Mouse (Mus musculus): ENCODE measurements around the gene Gprc5a. TPM values are rescaled to one million over a fixed set of nuclear protein-coding genes. Genes with fewer than 3 reads are reported as not detected.

Gprc5a gene
- polyA plus RNA-seq, 1 experiment from 2014 or later = 1.5 TPM

- no peaks in the 10 kb centered on the region for H3K4me1 ChIP-seq (replicated peaks)
- H3K9me3 ChIP-seq = no peaks in the 10 kb centered on the region
- H3K27ac ChIP-seq = no peak overlapping the region
- 83% methylated on average over 6 of the region's 6 CpGs for WGBS
- no peak overlapping the region for H3K4me3 ChIP-seq (replicated peaks)
- no peak for ATAC-seq (ENCODE audit: insufficient number of reproducible peaks, insufficient read depth, low FRiP score, low TSS enrichment, low read depth)
- H3K4me2 ChIP-seq = no peak overlapping the region
- no peak overlapping the region for H3K9ac ChIP-seq (replicated peaks)
- 0 out of 2 replicates have a peak, but pooled peaks cover 3% of the 10 kb centered on the region for H3K27me3 ChIP-seq
- no peaks in the 10 kb centered on the region for H3K36me3 ChIP-seq
Observed at GRCm38 (mm10) chr6:135107014-135107413, 41.6 kb downstream of the Gprc5a start.

GRCm38 (mm10) chr6:135112411-135113113 lies 47.1 kb downstream of the Gprc5a start:
- H3K36me3 ChIP-seq = no peaks in the 10 kb centered on the region
- 11% methylated on average over 7 of the region's 7 CpGs for WGBS
- H3K27me3 ChIP-seq = no peaks in the 10 kb centered on the region
- H3K9me3 ChIP-seq = no peaks in the 10 kb centered on the region
- no peak overlapping the region for H3K9ac ChIP-seq (replicated peaks)
- ATAC-seq (ENCODE audit: insufficient number of reproducible peaks, insufficient read depth, low FRiP score, low TSS enrichment, low read depth) = no peak
- 0 out of 2 replicates have a peak, but pooled peaks cover 4% of the 10 kb centered on the region for H3K4me1 ChIP-seq (replicated peaks)
- H3K27ac ChIP-seq = no peak overlapping the region
- no peak overlapping the region for H3K4me2 ChIP-seq
- no peak overlapping the region for H3K4me3 ChIP-seq (replicated peaks)

- no peaks in the 10 kb centered on the region for H3K27me3 ChIP-seq
- 20% methylated on average over 6 of the region's 6 CpGs for WGBS
- H3K4me2 ChIP-seq = no peak overlapping the region
- H3K4me3 ChIP-seq (replicated peaks) = no peak overlapping the region
- no peak overlapping the region for H3K27ac ChIP-seq
- H3K36me3 ChIP-seq = no peaks in the 10 kb centered on the region
- ATAC-seq (ENCODE audit: insufficient number of reproducible peaks, insufficient read depth, low FRiP score, low TSS enrichment, low read depth) = no peak
- 0 out of 2 replicates have a peak, but pooled peaks cover 4% of the 10 kb centered on the region for H3K4me1 ChIP-seq (replicated peaks)
- H3K9ac ChIP-seq (replicated peaks) = no peak overlapping the region
- H3K9me3 ChIP-seq = no peaks in the 10 kb centered on the region
Observed at GRCm38 (mm10) chr6:135113114-135113436, 47.6 kb downstream of the Gprc5a start.

- Histone ChIP-seq H3K27me3 (no peaks in the 10 kb centered on the region), H3K36me3 (no peaks in the 10 kb centered on the region), H3K4me1 (replicated peaks) (0 out of 2 replicates have a peak, but pooled peaks cover 4% of the 10 kb centered on the region), H3K27ac (no peak overlapping the region), H3K4me3 (replicated peaks) (no peak overlapping the region), H3K4me2 (no peak overlapping the region), H3K9ac (replicated peaks) (no peak overlapping the region), H3K9me3 (no peaks in the 10 kb centered on the region)
- ATAC-seq (ENCODE audit: insufficient number of reproducible peaks, insufficient read depth, low FRiP score, low TSS enrichment, low read depth) = no peak
- 97% methylated on average over 8 of the region's 8 CpGs for WGBS
Observed at GRCm38 (mm10) chr6:135116479-135116878, 51.0 kb downstream of the Gprc5a start.

DNA sequence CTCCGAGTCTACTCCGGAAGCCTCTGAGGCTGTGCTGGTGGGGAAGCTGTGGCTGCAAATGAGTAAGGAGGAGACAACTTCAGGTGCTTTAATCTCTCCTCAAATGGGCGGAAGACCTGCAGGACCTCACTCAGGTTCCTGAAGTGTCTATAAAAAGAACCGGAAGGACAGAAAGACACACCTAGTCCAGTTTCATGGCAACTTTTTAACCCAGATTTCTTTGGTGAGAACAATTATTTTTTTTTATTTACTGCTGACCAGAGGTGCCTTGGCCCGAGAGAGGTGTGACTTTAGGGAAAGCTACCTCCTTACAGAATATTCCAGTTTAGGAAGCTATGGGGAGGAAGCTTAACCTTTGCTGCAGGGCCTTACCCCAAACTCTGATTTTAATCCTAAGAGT lies 52.7 kb downstream of the Gprc5a start, which contains the start of gene Gprc5d:
Gprc5d (minus strand) TSS at position 101 of the 400 bp plus-strand sequence.
- Histone ChIP-seq H3K4me3 (replicated peaks) (no peak within 1 kb of the TSS), H3K9me3 (no peaks in the 10 kb centered on the region), H3K4me2 (no peak within 1 kb of the TSS), H3K27ac (no peak within 1 kb of the TSS), H3K27me3 (no peaks in the 10 kb centered on the region), H3K4me1 (replicated peaks) (no peaks in the 10 kb centered on the region), H3K9ac (replicated peaks) (no peak within 1 kb of the TSS), H3K36me3 (no peaks in the 10 kb centered on the region)
- ATAC-seq (ENCODE audit: insufficient number of reproducible peaks, insufficient read depth, low FRiP score, low TSS enrichment, low read depth) = no peak
- 77% methylated on average over 5 of the region's 5 CpGs for WGBS

GRCm38 (mm10) chr6:135124755-135125380 lies 59.4 kb downstream of the Gprc5a start:
- no peaks in the 10 kb centered on the region for H3K9me3 ChIP-seq
- no peaks in the 10 kb centered on the region for H3K36me3 ChIP-seq
- H3K27me3 ChIP-seq = no peaks in the 10 kb centered on the region
- no peaks in the 10 kb centered on the region for H3K4me1 ChIP-seq (replicated peaks)
- 50% methylated on average over 5 of the region's 5 CpGs for WGBS
- H3K4me2 ChIP-seq = no peak overlapping the region
- ATAC-seq (ENCODE audit: insufficient number of reproducible peaks, insufficient read depth, low FRiP score, low TSS enrichment, low read depth) = no peak
- no peak overlapping the region for H3K4me3 ChIP-seq (replicated peaks)
- H3K9ac ChIP-seq (replicated peaks) = no peak overlapping the region
- H3K27ac ChIP-seq = no peak overlapping the region

DNA sequence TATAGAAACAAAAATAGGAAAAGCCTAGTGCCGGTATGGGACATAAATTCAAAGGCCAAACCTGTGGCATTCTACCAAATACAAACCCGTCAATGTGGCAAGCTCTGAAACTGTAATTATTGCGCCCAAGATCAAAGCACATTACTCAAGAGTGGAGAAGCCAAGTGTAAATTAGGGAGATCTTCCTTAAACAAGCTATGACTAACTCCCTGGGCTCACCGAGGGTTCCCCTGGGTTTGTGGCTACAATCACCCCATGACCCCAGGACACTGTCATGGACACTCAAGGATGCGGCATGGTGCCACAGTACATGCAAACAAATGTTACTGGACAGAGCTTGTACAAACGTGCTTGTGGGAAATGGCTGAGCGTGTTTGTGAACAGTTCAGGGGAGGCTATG lies 67.6 kb downstream of the Gprc5a start:
- Histone ChIP-seq H3K27me3 (no peaks in the 10 kb centered on the region), H3K4me3 (replicated peaks) (no peak overlapping the region), H3K27ac (no peak overlapping the region), H3K4me1 (replicated peaks) (peaks cover 20% of the 10 kb centered on the region), H3K9me3 (no peaks in the 10 kb centered on the region), H3K9ac (replicated peaks) (no peak overlapping the region), H3K36me3 (no peaks in the 10 kb centered on the region), H3K4me2 (no peak overlapping the region)
- WGBS = 87% methylated on average over 7 of the region's 7 CpGs
- no peak for ATAC-seq (ENCODE audit: insufficient number of reproducible peaks, insufficient read depth, low FRiP score, low TSS enrichment, low read depth)

DNA sequence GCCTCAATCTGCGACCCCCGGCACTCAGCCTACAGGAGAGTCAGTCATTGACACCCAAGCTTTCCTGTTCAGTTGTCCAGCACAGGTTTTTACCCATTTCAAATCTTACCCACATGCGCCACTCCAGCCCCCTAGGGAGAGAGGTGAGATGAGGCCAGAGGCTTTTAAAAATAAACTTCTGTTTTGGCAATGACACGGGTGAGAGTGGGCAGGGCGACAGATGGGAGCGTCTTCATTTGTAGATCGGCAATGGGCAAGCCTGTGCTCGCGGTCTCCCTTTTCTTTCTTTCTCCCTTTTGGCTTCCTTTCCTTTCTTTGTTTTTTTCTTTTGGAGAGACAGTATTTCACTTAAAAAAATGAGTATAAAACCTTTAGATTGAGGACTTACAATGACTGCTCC lies 68.0 kb downstream of the Gprc5a start:
- no peak for ATAC-seq (ENCODE audit: insufficient number of reproducible peaks, insufficient read depth, low FRiP score, low TSS enrichment, low read depth)
- no peak overlapping the region for H3K9ac ChIP-seq (replicated peaks)
- 93% methylated on average over 9 of the region's 9 CpGs for WGBS

More for the DNA sequence above, 68.0 kb downstream of the Gprc5a start:
- no peak overlapping the region for H3K27ac ChIP-seq
- H3K4me3 ChIP-seq (replicated peaks) = no peak overlapping the region
- no peaks in the 10 kb centered on the region for H3K36me3 ChIP-seq
- H3K9me3 ChIP-seq = no peaks in the 10 kb centered on the region
- H3K4me1 ChIP-seq (replicated peaks) = peaks cover 24% of the 10 kb centered on the region
- no peaks in the 10 kb centered on the region for H3K27me3 ChIP-seq
- no peak overlapping the region for H3K4me2 ChIP-seq

Other genes with a start within 250 kb of the Gprc5a start
- 1.7 and 2.1 TPM in 2 replicates for gene Crebl2, start 235.5 kb upstream of the Gprc5a start, polyA plus RNA-seq (2016; fragmentation: Nextera tagmentation; extraction: Ambion mirVana)
- gene Gpr19, start 167.1 kb upstream of the Gprc5a start, polyA plus RNA-seq (2016; fragmentation: Nextera tagmentation; extraction: Ambion mirVana) = 8.3 and 8.6 TPM in 2 replicates
- 18.5 and 18.8 TPM in 2 replicates for gene Cdkn1b, start 145.2 kb upstream of the Gprc5a start, polyA plus RNA-seq (2016; fragmentation: Nextera tagmentation; extraction: Ambion mirVana)
- 4.5 and 5.2 TPM in 2 replicates for gene Apold1, start 83.9 kb upstream of the Gprc5a start, polyA plus RNA-seq (2016; fragmentation: Nextera tagmentation; extraction: Ambion mirVana)
- 126 and 127 TPM in 2 replicates for gene Ddx47, start 54.0 kb upstream of the Gprc5a start, polyA plus RNA-seq (2016; fragmentation: Nextera tagmentation; extraction: Ambion mirVana)
- gene Gprc5d, start 52.6 kb downstream of the Gprc5a start, polyA plus RNA-seq (2016; fragmentation: Nextera tagmentation; extraction: Ambion mirVana) = not detected in 2 replicates
- gene Fam234b, start 132.3 kb downstream of the Gprc5a start, polyA plus RNA-seq (2016; fragmentation: Nextera tagmentation; extraction: Ambion mirVana) = 26.9 and 27.6 TPM in 2 replicates
- 5.1 and 8.4 TPM in 2 replicates for gene Hebp1, start 132.4 kb downstream of the Gprc5a start, polyA plus RNA-seq (2016; fragmentation: Nextera tagmentation; extraction: Ambion mirVana)
- 0.74 and 0.78 TPM in 2 replicates for gene Gsg1, start 188.7 kb downstream of the Gprc5a start, polyA plus RNA-seq (2016; fragmentation: Nextera tagmentation; extraction: Ambion mirVana)
- 0.17 TPM in 1 of 2 replicates, not detected in the other for gene Pbp2, start 244.8 kb downstream of the Gprc5a start, polyA plus RNA-seq (2016; fragmentation: Nextera tagmentation; extraction: Ambion mirVana)